Comparison of ENCODE assay signal across 8 mouse cellular contexts in the genomic region with DNA sequence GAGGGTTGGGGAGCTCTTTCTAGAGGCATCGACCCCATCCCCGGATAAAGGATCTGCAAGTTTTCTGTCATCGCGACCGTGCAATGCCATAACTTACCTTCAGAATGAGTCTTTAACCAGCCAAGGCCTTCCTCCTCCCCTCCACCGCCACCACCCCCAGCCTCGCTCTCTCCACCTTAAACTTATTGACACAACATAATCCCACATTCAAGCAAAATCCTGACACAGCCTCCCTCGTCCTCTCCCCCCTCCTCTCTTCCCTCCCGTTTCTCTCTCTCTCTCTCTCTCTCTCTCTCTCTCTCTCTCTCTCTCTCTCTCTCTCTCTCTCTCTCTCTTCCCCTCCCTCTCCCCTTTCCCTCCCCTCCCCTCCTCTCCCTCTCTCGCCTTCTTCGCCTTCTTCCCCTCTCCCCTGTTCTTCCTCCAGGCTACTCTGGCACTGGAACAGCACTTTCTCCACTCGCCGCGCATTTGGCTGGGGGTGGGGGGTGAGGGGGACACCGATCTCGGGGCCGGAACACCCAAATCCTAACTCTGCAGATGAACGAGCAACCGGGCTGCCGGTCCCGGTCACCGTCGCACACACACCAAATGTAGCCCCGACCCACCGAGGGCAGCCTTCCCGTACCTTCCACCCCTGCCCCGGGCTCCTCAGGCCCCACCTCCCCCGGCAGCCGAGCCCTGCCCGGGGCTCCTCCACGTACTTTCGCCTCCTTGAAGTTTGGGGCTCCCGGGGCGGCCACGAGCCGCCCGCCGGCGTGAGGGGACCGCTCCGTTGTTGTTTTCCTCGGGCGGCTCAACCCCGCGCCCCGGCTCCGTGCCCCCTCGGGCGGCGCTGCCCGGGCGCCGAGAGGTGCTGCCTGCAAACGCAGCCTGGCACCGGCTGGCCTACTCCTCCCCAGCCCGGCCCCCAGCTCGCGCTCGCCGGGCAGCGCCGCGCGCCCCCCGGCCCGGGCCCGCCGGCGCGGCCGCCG. TPM values are rescaled to one million over a fixed set of nuclear protein-coding genes. Genes with fewer than 3 reads are reported as not detected.
DNase-seq lines count a peak whose midpoint lies in the region; ATAC-seq and TF ChIP-seq lines count a peak whose summit lies in the region.

No protein-coding gene starts in this region.

- H3K27ac ChIP-seq in embryonic facial prominence, embryonic 14.5 days (replicated peaks; ENCODE audit: low read depth, low read length): peak overlapping the region; percentile 98
- H3K27ac ChIP-seq in heart, embryonic 12.5 days (ENCODE audit: poor library complexity, severe bottlenecking): peak overlapping the region; percentile 96
- peak overlapping the region; percentile 100 for H3K27ac ChIP-seq in kidney, embryonic 16.5 days (ENCODE audit: low read length)
- H3K27ac ChIP-seq in liver, embryonic 16.5 days (ENCODE audit: low read length): peak overlapping the region; percentile 92
- peak overlapping the region; percentile 89 for H3K27ac ChIP-seq in neural tube, embryonic 11.5 days (ENCODE audit: low read depth, low read length)
- H3K27ac ChIP-seq in stomach, postnatal 0 days (replicated peaks): peak overlapping the region; percentile 98

- peak; percentile 66 for ATAC-seq in embryonic facial prominence, embryonic 14.5 days (ENCODE audit: low read depth)
- peak; percentile 80 for ATAC-seq in heart, embryonic 12.5 days (ENCODE audit: insufficient number of reproducible peaks, low FRiP score)
- peak; percentile 72 for ATAC-seq in kidney, embryonic 16.5 days (ENCODE audit: low FRiP score, low TSS enrichment)
- peak; percentile 50 for ATAC-seq in liver, embryonic 16.5 days (ENCODE audit: low read depth)
- ATAC-seq in neural tube, embryonic 11.5 days (ENCODE audit: insufficient read depth, low FRiP score, low TSS enrichment): peak; percentile 69
- ATAC-seq in stomach, postnatal 0 days (ENCODE audit: low FRiP score, low TSS enrichment): peak; percentile 70

- under 1% methylated on average over 40 of the region's 72 CpGs for WGBS in embryonic facial prominence, embryonic 14.5 days
- WGBS in heart, embryonic 12.5 days: under 1% methylated on average over 63 of the region's 72 CpGs
- under 1% methylated on average over 65 of the region's 72 CpGs for WGBS in kidney, embryonic 16.5 days
- under 1% methylated on average over 72 of the region's 72 CpGs for WGBS in liver, embryonic 16.5 days (ENCODE audit: insufficient replicate concordance)
- under 1% methylated on average over 54 of the region's 72 CpGs for WGBS in neural tube, embryonic 11.5 days
- 0% methylated on average over 55 of the region's 72 CpGs for WGBS in stomach, postnatal 0 days

- peak overlapping the region; percentile 98 for H3K4me2 ChIP-seq in embryonic facial prominence, embryonic 14.5 days (ENCODE audit: low read depth, low read length)
- H3K4me2 ChIP-seq in heart, embryonic 12.5 days: peak overlapping the region; percentile 92
- H3K4me2 ChIP-seq in kidney, embryonic 16.5 days (replicated peaks; ENCODE audit: low read depth, low read length): peak overlapping the region; percentile 94
- peak overlapping the region; percentile 97 for H3K4me2 ChIP-seq in liver, embryonic 16.5 days (ENCODE audit: low read depth, low read length)
- peak overlapping the region; percentile 100 for H3K4me2 ChIP-seq in neural tube, embryonic 11.5 days (ENCODE audit: low read depth)
- peak overlapping the region; percentile 97 for H3K4me2 ChIP-seq in stomach, postnatal 0 days (replicated peaks; ENCODE audit: low read depth)

- no peak for TF ChIP-seq CTCF in stomach, postnatal 0 days (IDR thresholded peaks at IDR 0.05; ENCODE audit: low read depth)

- H3K4me1 ChIP-seq in embryonic facial prominence, embryonic 14.5 days (ENCODE audit: control insufficient read depth, insufficient read depth, low read length): peaks cover 11% of the 10 kb centered on the region
- peaks cover 7% of the 10 kb centered on the region for H3K4me1 ChIP-seq in heart, embryonic 12.5 days (replicated peaks)
- peaks cover 11% of the 10 kb centered on the region; the same call in 1 of the 2 replicates for H3K4me1 ChIP-seq in kidney, embryonic 16.5 days (ENCODE audit: insufficient read depth, low read length)
- H3K4me1 ChIP-seq in liver, embryonic 16.5 days (ENCODE audit: control insufficient read depth, low read depth, low read length): peaks cover 7% of the 10 kb centered on the region
- no peaks in the 10 kb centered on the region for H3K4me1 ChIP-seq in neural tube, embryonic 11.5 days (ENCODE audit: control insufficient read depth, insufficient read depth, low read length)
- H3K4me1 ChIP-seq in stomach, postnatal 0 days (replicated peaks; ENCODE audit: control insufficient read depth, insufficient read depth): no peaks in the 10 kb centered on the region

- H3K36me3 ChIP-seq in embryonic facial prominence, embryonic 14.5 days (ENCODE audit: control insufficient read depth, insufficient read depth, low read length): peaks cover 3% of the 10 kb centered on the region; the same call in 1 of the 2 replicates
- no peaks in the 10 kb centered on the region for H3K36me3 ChIP-seq in heart, embryonic 12.5 days
- peaks cover 1% of the 10 kb centered on the region; the same call in 1 of the 2 replicates for H3K36me3 ChIP-seq in kidney, embryonic 16.5 days (ENCODE audit: insufficient read depth, low read length)
- H3K36me3 ChIP-seq in liver, embryonic 16.5 days (ENCODE audit: control insufficient read depth, insufficient read depth): no peaks in the 10 kb centered on the region
- no peaks in the 10 kb centered on the region for H3K36me3 ChIP-seq in neural tube, embryonic 11.5 days (ENCODE audit: control insufficient read depth, insufficient read depth, low read length)
- no peaks in the 10 kb centered on the region for H3K36me3 ChIP-seq in stomach, postnatal 0 days (ENCODE audit: control insufficient read depth, insufficient read depth, low read length)

- DNase-seq in CD4-positive, CD25-positive, alpha-beta regulatory T cell, adult 2 months (ENCODE audit: low read depth, low spot score): peak; percentile 62
- DNase-seq in adrenal gland, postnatal 36 days: peak; percentile 65 to 74
- peak; percentile 55 for DNase-seq in embryonic facial prominence, embryonic 14.5 days (ENCODE audit: low spot score)
- peak; percentile 65 for DNase-seq in neural tube, embryonic 11.5 days (ENCODE audit: low spot score)
- DNase-seq in stomach, postnatal 0 days (ENCODE audit: low spot score): peak; percentile 66

- TF ChIP-seq EP300 in stomach, postnatal 0 days (optimal IDR thresholded peaks at IDR 0.05): no peak

- peak overlapping the region; percentile 94 for H3K4me3 ChIP-seq in embryonic facial prominence, embryonic 14.5 days (ENCODE audit: low read depth, low read length)
- H3K4me3 ChIP-seq in heart, embryonic 12.5 days: peak overlapping the region; percentile 74
- H3K4me3 ChIP-seq in kidney, embryonic 16.5 days (ENCODE audit: low read length): peak overlapping the region; percentile 94
- H3K4me3 ChIP-seq in liver, embryonic 16.5 days (ENCODE audit: low read depth, low read length): peak overlapping the region; percentile 86
- peak overlapping the region; percentile 91 for H3K4me3 ChIP-seq in neural tube, embryonic 11.5 days (ENCODE audit: low read depth, low read length)
- peak overlapping the region; percentile 95 for H3K4me3 ChIP-seq in stomach, postnatal 0 days (ENCODE audit: low read depth, low read length)

- H3K9ac ChIP-seq in embryonic facial prominence, embryonic 14.5 days (ENCODE audit: low read depth, low read length): peak overlapping the region; percentile 91
- H3K9ac ChIP-seq in heart, embryonic 12.5 days: peak overlapping the region; percentile 91
- peak overlapping the region; percentile 98 for H3K9ac ChIP-seq in kidney, embryonic 16.5 days (replicated peaks; ENCODE audit: low read length)
- peak overlapping the region; percentile 88 for H3K9ac ChIP-seq in liver, embryonic 16.5 days (ENCODE audit: low read depth, low read length)
- H3K9ac ChIP-seq in neural tube, embryonic 11.5 days (ENCODE audit: low read length): peak overlapping the region; percentile 87
- H3K9ac ChIP-seq in stomach, postnatal 0 days (ENCODE audit: low read length): peak overlapping the region; percentile 93

- H3K9me3 ChIP-seq in embryonic facial prominence, embryonic 14.5 days (ENCODE audit: control insufficient read depth, low read length): no peaks in the 10 kb centered on the region
- no peaks in the 10 kb centered on the region for H3K9me3 ChIP-seq in heart, embryonic 12.5 days (replicated peaks)
- H3K9me3 ChIP-seq in kidney, embryonic 16.5 days (ENCODE audit: low read length): no peaks in the 10 kb centered on the region
- no peaks in the 10 kb centered on the region for H3K9me3 ChIP-seq in liver, embryonic 16.5 days (replicated peaks; ENCODE audit: control insufficient read depth, low read length)
- no peaks in the 10 kb centered on the region for H3K9me3 ChIP-seq in neural tube, embryonic 11.5 days (ENCODE audit: control insufficient read depth, low read length)
- no peaks in the 10 kb centered on the region for H3K9me3 ChIP-seq in stomach, postnatal 0 days (ENCODE audit: control insufficient read depth, low read length)

- no peaks in the 10 kb centered on the region for H3K27me3 ChIP-seq in embryonic facial prominence, embryonic 14.5 days (replicated peaks; ENCODE audit: control insufficient read depth, insufficient read depth, low read length)
- no peaks in the 10 kb centered on the region for H3K27me3 ChIP-seq in heart, embryonic 12.5 days (replicated peaks)
- H3K27me3 ChIP-seq in kidney, embryonic 16.5 days (ENCODE audit: insufficient read depth, low read length): no peaks in the 10 kb centered on the region
- H3K27me3 ChIP-seq in liver, embryonic 16.5 days (ENCODE audit: control insufficient read depth, insufficient read depth, low read depth, low read length): no peaks in the 10 kb centered on the region
- H3K27me3 ChIP-seq in neural tube, embryonic 11.5 days (ENCODE audit: control insufficient read depth, insufficient read depth, low read length): no peaks in the 10 kb centered on the region
- no peaks in the 10 kb centered on the region for H3K27me3 ChIP-seq in stomach, postnatal 0 days (ENCODE audit: control insufficient read depth, insufficient read depth, low read length)

RNA-seq across cellular contexts. Expression of a gene that starts 0.9 kb away (rescaled TPM):
- total RNA-seq in adrenal gland, postnatal 36 days (2021): 10 to 100 TPM; 32.2 to 42.8 TPM
- polyA plus RNA-seq in embryonic facial prominence, embryonic 14.5 days (2014; fragmentation: Nextera tagmentation; extraction: Ambion mirVana): 28.5 and 32.1 TPM in 2 replicates
- polyA plus RNA-seq in heart, embryonic 12.5 days (2016; fragmentation: Nextera tagmentation; extraction: Ambion mirVana): 37.7 and 39.5 TPM in 2 replicates
- 58.6 and 69.5 TPM in 2 replicates for polyA plus RNA-seq in kidney, embryonic 16.5 days (2015; fragmentation: Nextera tagmentation; extraction: Ambion mirVana)
- polyA plus RNA-seq in liver, embryonic 16.5 days (2015; fragmentation: Nextera tagmentation; extraction: Ambion mirVana): 6.2 and 6.3 TPM in 2 replicates
- polyA plus RNA-seq in neural tube, embryonic 11.5 days (2014; fragmentation: Nextera tagmentation; extraction: Ambion mirVana): 24.0 and 24.6 TPM in 2 replicates
- 17.9 TPM in 2 replicates for polyA plus RNA-seq in stomach, postnatal 0 days (2015; fragmentation: Nextera tagmentation; extraction: Ambion mirVana)

Comparison
In these comparisons a context has a peak if more than half of its experiments do, and no peak if none do; other contexts are left out.
1. Peak in every context shown above with its lines: DNase-seq, ATAC-seq, H3K4me3 ChIP-seq and H3K27ac ChIP-seq.